Mouse (Mus musculus) ES-Bruce4 (cell line): ENCODE results near the gene Trim72. TPM values are rescaled to one million over a fixed set of nuclear protein-coding genes. Genes with fewer than 3 reads are reported as not detected.

ENCODE experiments used
- H3K27ac ChIP-seq: 2 replicates; pipeline ENCODE4 v1.5.1; 2012; ENCODE audit warnings: low read length, inconsistent platforms; ENCODE audit not compliant: insufficient read depth
- H3K27me3 ChIP-seq: 2 replicates; pipeline ENCODE4 v1.6.1; 2012; ENCODE audit warnings: mild to moderate bottlenecking, low read length, inconsistent platforms; ENCODE audit not compliant: control insufficient read depth, poor library complexity, insufficient read depth, severe bottlenecking
- H3K36me3 ChIP-seq: 2 replicates; pipeline ENCODE4 v1.6.1; 2012; ENCODE audit warnings: inconsistent platforms, mild to moderate bottlenecking, low read length, moderate library complexity; ENCODE audit not compliant: control insufficient read depth, poor library complexity, insufficient read depth, severe bottlenecking
- H3K4me1 ChIP-seq: one replicate; pipeline ENCODE4 v1.8.1; 2011; ENCODE audit warnings: low read length; ENCODE audit not compliant: control insufficient read depth, insufficient read depth
- H3K4me3 ChIP-seq: 2 replicates; pipeline ENCODE4 v1.5.1; 2011; ENCODE audit warnings: low read depth, mild to moderate bottlenecking, low read length
- H3K9ac ChIP-seq: 2 replicates; pipeline ENCODE4 v1.6.1; 2012; ENCODE audit warnings: low read depth, mild to moderate bottlenecking, inconsistent platforms; ENCODE audit not compliant: poor library complexity, severe bottlenecking
- H3K9me3 ChIP-seq: replicated peaks from 2 replicates; pipeline ENCODE4 v1.6.1; 2012; ENCODE audit warnings: mild to moderate bottlenecking, low read length, inconsistent platforms; ENCODE audit not compliant: control insufficient read depth, poor library complexity, insufficient read depth, severe bottlenecking
- CTCF ChIP-seq: IDR thresholded peaks from one replicate; pipeline ENCODE4 v1.8.1; 2011; ENCODE audit warnings: low read depth, low read length
- EP300 ChIP-seq: IDR thresholded peaks from 2 replicates; pipeline ENCODE4 v1.6.1; 2011; ENCODE audit warnings: low read depth, low read length; ENCODE audit not compliant: insufficient read depth
- POLR2A ChIP-seq: IDR thresholded peaks from one replicate; pipeline ENCODE4 v1.8.1; 2011; ENCODE audit warnings: low read length; ENCODE audit not compliant: insufficient read depth
- polyA plus RNA-seq: library from polyadenylated mRNA; stranded (reverse); fragments of >200 nt; gene quantifications from 2 replicates; pipeline ENCODE4 v1.2.4, GENCODE M21; 2011; ENCODE audit warnings: low read depth; ENCODE audit not compliant: missing spikeins, insufficient read depth, insufficient read length

Gene Trim72
- polyA plus RNA-seq, 1 experiment: not detected

- Histone ChIP-seq H3K4me1 (no peaks in the 10 kb centered on the region), H3K4me3 (no peak overlapping the region), H3K9me3 (no peaks in the 10 kb centered on the region), H3K9ac (no peak overlapping the region), H3K27me3 (no peaks in the 10 kb centered on the region), H3K36me3 (peaks cover 96% of the 10 kb centered on the region), H3K27ac (no peak overlapping the region)
- TF ChIP-seq CTCF: no peak
- TF ChIP-seq POLR2A: no peak
- no peak for TF ChIP-seq EP300
These were observed 29.3 kb upstream of the Trim72 start for GRCm38 (mm10) chr7:127974413-127974930.

DNA sequence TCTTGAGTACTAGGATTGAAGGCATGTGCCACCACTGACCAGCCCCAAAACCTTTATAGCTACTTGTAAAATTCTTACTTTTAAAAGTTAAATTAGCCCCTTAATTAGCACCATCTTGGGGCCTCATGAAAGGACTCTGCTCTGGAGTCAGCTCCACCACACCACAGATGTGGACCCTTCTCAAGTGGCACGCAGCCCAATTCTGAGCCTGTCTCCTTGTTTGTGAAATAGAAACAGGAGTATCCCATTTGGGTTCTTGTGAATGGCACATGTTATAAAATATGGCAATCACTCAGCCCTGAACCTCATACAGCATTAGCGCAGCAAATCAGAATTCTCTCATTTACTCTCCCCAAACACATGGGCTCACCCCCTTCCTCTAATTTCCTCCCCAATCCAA, 24.9 kb upstream of the Trim72 start:
- Histone ChIP-seq H3K27ac (no peak overlapping the region), H3K4me1 (no peaks in the 10 kb centered on the region), H3K4me3 (no peak overlapping the region), H3K9me3 (no peaks in the 10 kb centered on the region), H3K36me3 (peaks cover 97% of the 10 kb centered on the region), H3K9ac (no peak overlapping the region), H3K27me3 (no peaks in the 10 kb centered on the region)
- no peak for TF ChIP-seq EP300
- TF ChIP-seq CTCF: no peak
- no peak for TF ChIP-seq POLR2A

DNA sequence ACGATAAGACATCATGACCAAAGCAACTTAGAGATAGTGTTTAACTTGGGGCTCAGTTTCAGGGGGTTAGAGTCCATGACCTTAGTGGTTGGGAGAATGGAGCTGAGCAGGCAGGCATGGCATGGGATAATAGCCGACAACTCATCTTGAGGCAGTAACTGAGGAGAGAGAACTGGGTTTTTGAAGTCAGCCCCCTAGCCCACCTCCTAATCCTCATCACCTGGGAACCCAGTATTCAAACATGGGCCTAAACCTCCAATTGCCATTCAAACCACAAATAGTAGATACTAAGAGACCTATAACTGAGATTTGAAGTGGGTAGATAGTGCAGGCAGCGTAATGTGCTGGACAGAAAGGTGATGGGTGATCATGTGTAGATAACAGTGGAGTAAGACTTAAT, 23.1 kb upstream of the Trim72 start:
- Histone ChIP-seq H3K36me3 (peaks cover 97% of the 10 kb centered on the region), H3K27ac (peak overlapping the region; percentile 7; the same call in 1 of the 2 replicates), H3K4me3 (no peak overlapping the region), H3K27me3 (no peaks in the 10 kb centered on the region), H3K9ac (no peak overlapping the region), H3K9me3 (no peaks in the 10 kb centered on the region), H3K4me1 (no peaks in the 10 kb centered on the region)
- no peak for TF ChIP-seq CTCF
- no peak for TF ChIP-seq EP300
- TF ChIP-seq POLR2A: no peak

DNA sequence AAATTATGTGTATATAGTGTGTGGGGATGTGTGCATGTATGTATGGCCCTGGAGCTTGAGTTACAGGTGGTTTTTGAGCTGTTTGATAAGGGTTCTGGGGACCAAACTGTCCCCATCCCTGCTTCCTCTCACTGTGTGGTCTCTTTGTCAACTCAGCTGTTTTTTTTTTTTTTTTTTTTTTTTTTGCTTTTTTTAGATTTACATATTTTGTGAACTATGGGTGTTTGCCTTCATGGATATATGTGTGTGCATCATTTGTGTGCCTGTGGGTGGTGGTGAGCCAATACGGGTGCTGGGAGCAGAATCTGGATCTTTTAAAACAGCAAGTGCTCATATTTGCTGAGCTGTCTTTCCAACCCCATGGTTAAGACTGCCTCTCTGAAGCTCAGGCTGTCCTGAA, 14.8 kb upstream of the Trim72 start:
- TF ChIP-seq POLR2A: no peak
- TF ChIP-seq CTCF: no peak
- no peak for TF ChIP-seq EP300
- Histone ChIP-seq H3K27me3 (no peaks in the 10 kb centered on the region), H3K9ac (no peak overlapping the region), H3K4me3 (no peak overlapping the region), H3K9me3 (no peaks in the 10 kb centered on the region), H3K4me1 (no peaks in the 10 kb centered on the region), H3K36me3 (peaks cover 75% of the 10 kb centered on the region), H3K27ac (no peak overlapping the region)

- Histone ChIP-seq H3K9me3 (no peaks in the 10 kb centered on the region), H3K4me1 (no peaks in the 10 kb centered on the region), H3K27me3 (no peaks in the 10 kb centered on the region), H3K36me3 (peaks cover 46% of the 10 kb centered on the region), H3K9ac (no peak overlapping the region), H3K27ac (peak overlapping the region; percentile 84), H3K4me3 (no peak overlapping the region)
- no peak for TF ChIP-seq EP300
- no peak for TF ChIP-seq POLR2A
- peak; percentile 45 for TF ChIP-seq CTCF
These were observed 11.9 kb upstream of the Trim72 start for GRCm38 (mm10) chr7:127991643-127992487.

GRCm38 (mm10) chr7:127992488-127993340, 11.0 kb upstream of the Trim72 start:
- Histone ChIP-seq H3K4me3 (peak overlapping the region; percentile 92), H3K4me1 (no peaks in the 10 kb centered on the region), H3K9ac (peak overlapping the region; percentile 56), H3K27ac (peak overlapping the region; percentile 74), H3K9me3 (no peaks in the 10 kb centered on the region), H3K36me3 (peaks cover 38% of the 10 kb centered on the region), H3K27me3 (no peaks in the 10 kb centered on the region)
- TF ChIP-seq POLR2A (no peak), EP300 (no peak), CTCF (no peak)
